Mouse (Mus musculus) megakaryocyte, embryonic 14.5 days (primary cell): Measurements from ENCODE around the gene Krt24.

Experiments
- FLI1 ChIP-seq: IDR thresholded peaks from 2 replicates; pipeline ENCODE4 v1.6.1; 2012; ENCODE audit warnings: low read length, inconsistent platforms, mixed read lengths
- GATA1 ChIP-seq: IDR thresholded peaks from 3 replicates; pipeline ENCODE4 v1.6.1; 2012; ENCODE audit warnings: mixed read lengths, low read length, inconsistent platforms, borderline replicate concordance

DNA sequence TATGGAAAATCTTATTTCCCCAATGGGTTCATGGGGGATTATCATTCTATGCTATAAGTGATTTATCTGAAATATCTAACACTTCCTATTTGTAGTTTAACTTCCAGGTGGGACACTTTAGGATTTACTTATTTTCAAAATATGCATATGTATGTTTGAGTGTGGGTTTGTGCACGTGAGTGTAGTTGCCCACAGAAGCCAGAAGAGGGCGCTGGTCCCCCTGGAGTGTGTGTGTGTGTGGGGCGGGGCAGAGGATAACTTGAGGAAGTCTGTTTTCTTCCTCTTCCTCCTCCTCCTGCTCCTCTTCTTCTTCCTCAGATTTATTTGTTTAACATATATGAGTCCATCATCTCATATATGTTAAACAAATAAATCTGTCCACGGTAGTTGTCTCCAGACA, 28.8 kb downstream of the Krt24 start:
- TF ChIP-seq GATA1 (no peak), FLI1 (no peak)
